Mouse (Mus musculus): Measurements from ENCODE around the gene St8sia2. TPM values are rescaled to one million over a fixed set of nuclear protein-coding genes. Genes with fewer than 3 reads are reported as not detected.

St8sia2 gene
- polyA plus RNA-seq (2017; shearing (Covaris generic)) = not detected

DNA sequence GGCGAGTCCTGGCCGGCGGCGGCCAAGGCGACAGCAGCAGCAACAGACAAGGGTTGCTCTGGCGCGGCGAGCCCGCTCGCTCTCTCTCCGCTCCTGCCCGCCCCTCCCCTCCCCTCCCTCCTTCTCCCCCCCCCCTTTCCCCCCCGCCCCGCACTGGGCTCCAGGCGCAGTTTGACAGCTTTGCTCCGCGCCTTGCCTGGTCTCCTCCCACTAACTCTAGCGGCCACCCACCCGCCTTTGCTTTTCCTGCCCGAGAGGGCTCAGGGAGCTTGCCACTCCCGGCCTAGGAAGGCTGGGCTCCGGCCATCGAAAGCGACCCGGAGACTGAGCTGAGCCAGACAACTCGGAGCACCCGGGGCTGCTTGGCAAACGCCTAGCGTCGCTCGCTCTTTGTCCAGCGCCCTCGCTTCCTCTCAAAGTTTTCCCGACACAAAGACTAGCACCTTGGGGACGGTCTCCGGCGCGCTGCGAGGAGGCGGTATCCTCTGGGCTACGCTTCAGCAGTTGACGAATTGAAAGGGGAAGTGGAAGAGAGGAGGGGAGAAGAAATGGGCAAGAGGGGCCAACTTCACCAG, at the start of gene St8sia2:
St8sia2 (minus strand) TSS at position 90 of the 575 bp plus-strand sequence.

All from effector memory CD4-positive, alpha-beta T cell, adult 5 months (primary cell).